Mouse (Mus musculus): ENCODE results near the gene Spdye4b.
"Not testable (repeated sequence)": the region's sequence is repeated elsewhere in the genome, so short reads cannot be mapped to it uniquely, and the experiment has no call there.

The Spdye4b gene

GRCm38 (mm10) chr5:143180255-143181076 lies at the start of gene Spdye4b, which contains the start of gene Rbak:
Gene Spdye4b, plus strand, starts transcription at chr5:143181017.
Gene Rbak, minus strand, starts transcription at chr5:143180775.
- DNase-seq (ENCODE audit: low spot score in 2 of 2), result peak; percentile 89

DNA sequence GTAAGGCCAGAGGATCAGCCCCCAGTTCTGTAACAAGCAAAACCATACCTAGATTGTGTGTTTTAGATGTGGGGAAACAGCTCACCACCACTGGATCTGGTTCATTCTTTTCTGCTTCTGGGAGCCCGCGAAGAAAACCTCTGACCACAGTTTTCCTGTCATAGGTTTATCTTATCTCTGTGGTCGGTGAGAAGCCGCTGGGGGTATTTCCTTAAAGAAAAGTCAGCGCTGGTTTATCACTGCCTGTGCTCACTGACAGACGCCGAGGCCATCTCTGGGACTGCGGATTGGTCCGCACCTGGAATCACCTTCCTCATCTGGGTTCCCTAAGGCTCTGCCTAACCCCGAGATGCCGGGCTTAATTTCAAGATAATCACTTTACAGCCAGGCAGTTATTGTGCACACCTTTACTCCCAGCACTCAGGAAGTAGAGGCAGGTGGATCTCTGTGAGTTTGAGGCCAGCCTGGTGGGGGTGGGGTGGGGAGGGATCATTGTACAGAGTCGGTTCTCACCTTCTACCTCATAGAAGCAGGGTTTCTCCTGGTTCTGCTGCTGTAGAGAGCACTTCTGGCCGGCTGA lies 47.8 kb upstream of the Spdye4b start:
- DNase-seq (ENCODE audit: low spot score in 2 of 2), result no peak

DNA sequence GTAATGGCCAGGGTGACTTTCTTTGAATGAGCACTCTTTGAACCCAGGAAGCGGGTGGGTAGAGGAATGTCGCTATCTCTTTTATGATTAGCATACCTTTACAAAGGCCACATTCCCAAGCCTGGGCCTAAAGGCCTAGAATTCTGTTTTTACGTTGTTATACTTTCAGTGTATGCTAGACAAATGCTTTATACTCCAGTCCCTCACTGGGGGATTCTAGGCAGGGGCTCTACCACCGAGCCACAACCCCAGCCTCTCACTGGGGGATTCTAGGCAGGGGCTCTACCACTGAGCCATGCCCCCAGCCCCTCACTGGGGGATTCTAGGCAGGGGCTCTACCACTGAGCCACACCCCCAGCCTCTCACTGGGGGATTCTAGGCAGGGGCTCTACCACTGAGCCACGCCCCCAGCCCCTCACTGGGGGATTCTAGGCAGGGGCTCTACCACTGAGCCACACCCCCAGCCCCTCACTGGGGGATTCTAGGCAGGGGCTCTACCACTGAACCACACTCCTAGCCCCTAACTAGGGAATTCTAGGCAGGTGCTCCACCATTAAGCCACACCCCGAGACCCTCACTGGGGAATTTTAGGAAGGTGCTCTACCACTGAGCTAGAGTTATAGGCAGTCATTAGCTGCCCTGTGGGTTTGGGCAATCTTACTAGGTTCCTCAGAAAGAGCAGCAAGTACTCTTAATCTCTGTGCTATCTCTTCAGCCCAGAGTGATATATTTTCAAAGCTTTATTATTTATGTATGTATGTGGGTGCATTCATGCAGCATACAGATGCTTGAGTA lies 46.4 kb upstream of the Spdye4b start:
- not testable (repeated sequence) for DNase-seq (ENCODE audit: low spot score in 2 of 2)

DNA sequence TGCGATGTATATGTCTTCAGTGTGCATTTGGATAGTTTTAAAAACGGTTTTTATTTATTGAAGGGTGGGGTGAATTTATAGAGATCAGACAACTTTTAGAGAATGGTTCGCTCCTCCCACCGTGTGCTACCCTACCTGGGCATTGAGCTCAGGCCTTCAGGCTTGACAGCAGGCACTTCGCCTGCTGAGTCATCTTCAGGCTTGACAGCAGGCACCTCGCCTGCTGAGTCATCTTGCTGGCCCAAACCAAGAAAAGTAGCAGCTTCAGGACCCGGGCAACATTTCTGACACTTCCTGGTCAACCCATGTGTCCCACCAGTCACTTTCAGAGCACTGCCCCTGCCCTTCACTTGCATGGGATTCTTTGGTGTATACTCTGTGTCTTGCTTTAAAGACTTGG lies 45.8 kb upstream of the Spdye4b start:
- DNase-seq (ENCODE audit: low spot score in 2 of 2), result no peak

DNA sequence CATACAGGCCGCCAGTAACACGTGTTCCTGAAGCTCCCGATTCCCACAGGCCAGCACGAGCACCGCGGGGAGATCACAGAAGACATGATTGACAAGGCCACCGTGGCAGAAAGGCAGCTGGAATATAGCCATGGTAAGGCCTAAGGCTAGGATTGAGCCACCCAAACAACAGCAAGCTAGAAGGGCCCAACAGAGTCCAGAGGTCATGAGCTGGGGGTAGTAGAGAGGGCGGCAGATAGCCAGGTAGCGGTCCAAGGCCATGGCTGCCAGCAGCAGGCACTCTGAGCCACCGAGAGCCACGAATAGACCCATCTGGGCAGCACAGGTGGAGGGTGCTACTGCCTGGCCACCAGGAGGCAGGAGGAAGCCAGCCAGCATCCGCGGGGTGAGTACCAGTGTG lies 43.2 kb upstream of the Spdye4b start:
- no peak for DNase-seq (ENCODE audit: low spot score in 2 of 2)

DNA sequence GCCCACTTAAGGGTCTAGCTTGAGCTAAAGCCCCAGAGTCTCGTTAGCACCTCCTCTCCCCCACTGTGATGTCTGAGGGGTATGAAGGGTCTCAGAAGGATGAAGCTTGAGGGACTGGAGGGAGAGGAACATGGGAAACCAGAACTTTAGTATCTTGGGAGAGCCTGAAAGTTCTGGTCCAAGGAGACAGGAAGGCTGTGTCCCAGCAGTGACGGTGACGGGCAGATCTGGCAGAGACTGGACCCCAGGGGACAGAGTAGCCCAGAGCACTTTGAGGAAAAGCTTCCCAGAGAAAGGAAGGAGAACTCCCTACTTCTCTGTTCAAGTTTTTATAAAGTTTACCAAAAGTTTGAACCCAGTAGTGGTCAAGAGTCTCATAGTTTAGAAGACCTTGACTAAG lies 33.3 kb upstream of the Spdye4b start, which contains the start of gene Olfr718-ps1:
Gene Olfr718-ps1 (minus strand): TSS at position 101 of the 400 bp plus-strand sequence.
- no peak for DNase-seq (ENCODE audit: low spot score in 2 of 2)

DNA sequence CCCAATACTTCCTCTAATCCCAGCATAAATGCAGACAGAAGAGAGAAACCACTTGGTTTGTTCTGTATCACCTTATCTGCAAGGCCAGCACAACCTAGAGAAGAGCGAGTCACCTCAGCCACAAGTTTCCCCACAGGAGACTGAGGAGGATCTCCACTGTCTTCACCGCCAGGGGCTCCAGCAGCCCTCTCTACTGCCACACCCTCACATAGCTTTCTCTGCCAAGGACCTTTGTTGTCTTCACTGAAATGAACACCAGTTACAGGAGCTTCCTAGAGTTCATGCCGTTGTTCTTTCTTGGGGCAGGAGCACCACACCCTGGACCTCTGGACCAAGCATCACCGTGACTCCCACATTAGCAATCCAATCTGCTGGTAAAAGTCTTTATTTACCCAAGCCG lies 32.2 kb upstream of the Spdye4b start:
- no peak for DNase-seq (ENCODE audit: low spot score in 2 of 2)

GRCm38 (mm10) chr5:143149536-143149935 lies 31.3 kb upstream of the Spdye4b start:
- DNase-seq (ENCODE audit: low spot score in 2 of 2), result no peak

- no peak for DNase-seq (ENCODE audit: low spot score in 2 of 2)
Measured at GRCm38 (mm10) chr5:143150044-143150443, 30.8 kb upstream of the Spdye4b start.

DNA sequence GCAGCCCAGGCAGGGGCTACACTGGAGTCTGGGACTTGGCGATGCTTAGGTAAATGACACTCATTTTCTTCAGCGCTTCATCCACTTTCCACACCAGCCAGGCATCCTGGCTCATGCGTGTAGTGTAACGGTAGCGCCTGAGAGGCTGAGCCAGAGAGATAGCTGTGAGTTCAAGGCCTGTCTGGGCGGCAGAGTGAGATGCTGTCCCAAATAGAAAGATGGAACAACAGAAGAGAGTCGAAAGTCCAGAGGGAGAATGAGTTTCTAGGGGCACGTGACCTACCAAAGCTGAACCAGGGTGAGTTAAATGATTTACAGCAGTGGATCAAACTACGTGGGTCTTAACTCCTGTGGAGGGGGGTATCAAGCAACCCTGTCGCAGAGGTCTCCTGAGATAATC lies 27.1 kb upstream of the Spdye4b start:
- no peak for DNase-seq (ENCODE audit: low spot score in 2 of 2)

GRCm38 (mm10) chr5:143155534-143155933 lies 25.3 kb upstream of the Spdye4b start:
- DNase-seq (ENCODE audit: low spot score in 2 of 2), result no peak

GRCm38 (mm10) chr5:143165508-143166070 lies 15.2 kb upstream of the Spdye4b start:
- no peak for DNase-seq (ENCODE audit: low spot score in 2 of 2)

- DNase-seq (ENCODE audit: low spot score in 2 of 2), result no peak
Measured at GRCm38 (mm10) chr5:143175970-143176369, 4.8 kb upstream of the Spdye4b start.

DNA sequence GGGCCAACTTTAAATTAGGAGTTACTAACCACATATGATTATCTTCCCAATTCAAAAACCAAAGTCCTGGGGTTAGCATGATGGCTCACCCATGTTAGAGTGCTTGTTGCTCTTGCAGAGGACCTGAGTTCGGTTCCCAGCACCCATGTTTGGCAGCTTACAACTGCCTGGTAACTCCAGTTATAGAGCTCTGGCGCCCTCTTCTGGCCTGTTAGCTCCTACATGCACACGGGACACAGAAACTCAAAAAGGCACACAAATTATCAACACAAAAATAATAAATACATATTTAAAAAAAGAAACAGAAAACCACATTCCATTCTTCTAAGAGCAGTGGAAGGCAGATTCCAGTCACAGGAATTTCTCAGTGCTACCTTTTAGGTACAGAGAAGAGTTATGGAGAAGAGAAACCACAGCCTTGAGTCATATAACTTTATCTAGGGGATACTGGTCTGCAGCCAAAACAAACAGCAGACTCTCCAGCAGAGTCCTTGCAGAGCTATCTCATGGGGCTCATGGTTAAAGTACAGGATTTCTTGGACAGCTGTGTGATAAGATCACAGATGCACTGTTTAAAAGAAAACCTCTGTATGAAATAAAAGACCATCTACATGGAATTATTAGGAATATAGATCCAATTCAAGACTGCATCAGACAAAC lies 3.1 kb upstream of the Spdye4b start:
- DNase-seq (ENCODE audit: low spot score in 2 of 2), result no peak

- DNase-seq (ENCODE audit: low spot score in 2 of 2), result no peak
Measured at GRCm38 (mm10) chr5:143179179-143179578, 1.6 kb upstream of the Spdye4b start.

GRCm38 (mm10) chr5:143188014-143188413 lies 7.2 kb downstream of the Spdye4b start:
- DNase-seq (ENCODE audit: low spot score in 2 of 2), result not testable (repeated sequence)

- no peak for DNase-seq (ENCODE audit: low spot score in 2 of 2)
Measured at GRCm38 (mm10) chr5:143192806-143193205, 12.0 kb downstream of the Spdye4b start.

GRCm38 (mm10) chr5:143194747-143195146 lies 13.9 kb downstream of the Spdye4b start:
- not testable (repeated sequence) for DNase-seq (ENCODE audit: low spot score in 2 of 2)

GRCm38 (mm10) chr5:143195166-143195565 lies 14.3 kb downstream of the Spdye4b start:
- DNase-seq (ENCODE audit: low spot score in 2 of 2), result no peak

DNA sequence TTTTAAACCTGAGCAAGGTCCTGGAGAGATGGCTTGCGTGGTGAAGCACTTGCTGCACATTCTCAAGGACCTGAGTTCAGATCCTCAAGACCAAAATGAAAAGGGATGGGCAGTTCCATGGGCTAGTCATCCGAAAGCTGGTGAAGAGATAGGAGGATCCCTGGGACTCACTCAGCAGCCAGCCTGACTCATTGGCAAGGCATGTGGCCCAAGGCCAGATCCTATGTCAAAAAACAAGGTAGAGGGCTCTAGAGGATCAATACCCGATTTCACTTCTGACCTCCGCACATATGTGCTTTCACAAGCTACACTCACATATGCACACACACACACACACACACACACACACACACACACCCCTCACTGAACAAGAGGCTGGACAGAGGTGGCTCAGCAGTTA lies 15.7 kb downstream of the Spdye4b start:
- DNase-seq (ENCODE audit: low spot score in 2 of 2), result no peak

- no peak for DNase-seq (ENCODE audit: low spot score in 2 of 2)
Measured at GRCm38 (mm10) chr5:143205015-143205414, 24.2 kb downstream of the Spdye4b start.

Measured in urinary bladder, postnatal 4 days (tissue).